Mouse (Mus musculus) ES-E14 (cell line): ENCODE measurements around the gene Wipf1.

ENCODE experiments used
- CHD2 ChIP-seq: IDR thresholded peaks from 2 replicates; pipeline ENCODE4 v1.6.1; 2014; ENCODE audit warnings: mild to moderate bottlenecking, low read depth, low read length, inconsistent platforms
- MAFK ChIP-seq: IDR thresholded peaks from 2 replicates; pipeline ENCODE4 v1.6.1; 2014; ENCODE audit warnings: mild to moderate bottlenecking, low read depth, low read length, inconsistent platforms; ENCODE audit not compliant: insufficient read depth
- ZC3H11A ChIP-seq: IDR thresholded peaks from 2 replicates; pipeline ENCODE4 v1.6.1; 2012; ENCODE audit warnings: low read depth, mild to moderate bottlenecking, inconsistent platforms, low read length, borderline replicate concordance
- ZNF384 ChIP-seq: IDR thresholded peaks from 2 replicates; pipeline ENCODE4 v1.6.1; 2012; ENCODE audit warnings: low read depth, low read length, inconsistent platforms

- TF ChIP-seq ZNF384 = no peak
- no peak for TF ChIP-seq MAFK
- TF ChIP-seq ZC3H11A = no peak
- no peak for TF ChIP-seq CHD2
These were observed 41.8 kb upstream of the Wipf1 start for GRCm38 (mm10) chr2:73571304-73571703.
